Mouse (Mus musculus): ENCODE measurements around the gene Myt1l.

DNA sequence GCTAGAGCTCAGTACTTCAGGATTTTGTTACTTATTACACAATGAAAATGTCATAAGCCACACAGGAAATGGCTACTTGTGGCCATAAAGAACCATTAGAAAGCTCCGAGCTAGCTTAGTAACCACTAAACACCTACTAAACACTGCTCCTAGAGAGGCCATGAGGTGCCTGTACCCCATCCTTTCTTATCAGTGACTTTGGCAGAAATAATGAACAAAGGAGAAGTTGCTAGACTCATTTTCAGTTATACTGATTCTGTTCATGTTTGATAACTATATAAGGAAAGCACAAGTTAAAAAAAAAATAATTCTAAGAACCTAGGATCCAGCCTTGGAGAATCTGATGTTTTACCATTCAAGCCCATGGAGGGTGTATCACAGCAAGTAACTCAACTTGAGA lies 278.2 kb downstream of the Myt1l start:
- TF ChIP-seq CTCF (IDR thresholded peaks at IDR 0.05; ENCODE audit: borderline replicate concordance, control insufficient read depth, extremely low read depth, insufficient read depth, low read length, poor library complexity), result no peak
- TF ChIP-seq POLR2A (IDR thresholded peaks at IDR 0.05; ENCODE audit: control insufficient read depth, extremely low read depth, insufficient read depth, low read length, poor library complexity), result no peak

Data from thymus, adult 2 months (tissue).